Mouse (Mus musculus) forebrain, embryonic 10.5 days (tissue): ENCODE measurements at regions not wholly inside any gene's neighbourhood (a gene's known extent, or its start where the extent isn't known, plus 50 kb on each side); places are given as distances from the start of the nearest gene placed in this dataset.

ENCODE experiments used
- DNase-seq: peaks from one replicate; pipeline ENCODE4 v3.0.0-alpha.2; 2017; ENCODE audit warnings: low spot score; ENCODE audit errors: extremely low spot score
- H3K27ac ChIP-seq: fragments of 300-500 bp; sonication (generic); 2 replicates; pipeline ENCODE4 v1.5.1; 2016; ENCODE audit warnings: mild to moderate bottlenecking
- H3K27me3 ChIP-seq: fragments of 300-500 bp; sonication (generic); 2 replicates; pipeline ENCODE4 v1.6.1; 2016; ENCODE audit warnings: mild to moderate bottlenecking; ENCODE audit not compliant: poor library complexity, severe bottlenecking
- H3K36me3 ChIP-seq: fragments of 300-500 bp; sonication (generic); replicated peaks from 2 replicates; pipeline ENCODE4 v1.6.1; 2016; ENCODE audit warnings: mild to moderate bottlenecking, moderate library complexity
- H3K4me1 ChIP-seq: fragments of 300-500 bp; sonication (generic); 2 replicates; pipeline ENCODE4 v1.6.1; 2016
- H3K4me3 ChIP-seq: fragments of 300-500 bp; sonication (generic); 2 replicates; pipeline ENCODE4 v1.5.1; 2016; ENCODE audit warnings: mild to moderate bottlenecking, moderate library complexity
- H3K9me3 ChIP-seq: fragments of 300-500 bp; sonication (generic); 2 replicates; pipeline ENCODE4 v1.6.1; 2016; ENCODE audit warnings: mild to moderate bottlenecking, moderate library complexity
- WGBS: fragments of 180-500 bp; shearing (Covaris S2); methylation state at CpG from one replicate; pipeline ENCODE4 v1.1.7; 2016; 5-methylcytosine and 5-hydroxymethylcytosine counted together

GRCm38 (mm10) chr3:132510240-132510639 lies 119.4 kb upstream of the Gimd1 start:
- no peaks in the 10 kb centered on the region for H3K4me1 ChIP-seq
- no peaks in the 10 kb centered on the region for H3K27me3 ChIP-seq
- WGBS, result 27% methylated on average over 1 of the region's 1 CpGs
- H3K9me3 ChIP-seq, result no peaks in the 10 kb centered on the region
- H3K4me3 ChIP-seq, result no peak overlapping the region
- DNase-seq, result no peak
- H3K27ac ChIP-seq, result no peak overlapping the region
- H3K36me3 ChIP-seq, result no peaks in the 10 kb centered on the region

DNA sequence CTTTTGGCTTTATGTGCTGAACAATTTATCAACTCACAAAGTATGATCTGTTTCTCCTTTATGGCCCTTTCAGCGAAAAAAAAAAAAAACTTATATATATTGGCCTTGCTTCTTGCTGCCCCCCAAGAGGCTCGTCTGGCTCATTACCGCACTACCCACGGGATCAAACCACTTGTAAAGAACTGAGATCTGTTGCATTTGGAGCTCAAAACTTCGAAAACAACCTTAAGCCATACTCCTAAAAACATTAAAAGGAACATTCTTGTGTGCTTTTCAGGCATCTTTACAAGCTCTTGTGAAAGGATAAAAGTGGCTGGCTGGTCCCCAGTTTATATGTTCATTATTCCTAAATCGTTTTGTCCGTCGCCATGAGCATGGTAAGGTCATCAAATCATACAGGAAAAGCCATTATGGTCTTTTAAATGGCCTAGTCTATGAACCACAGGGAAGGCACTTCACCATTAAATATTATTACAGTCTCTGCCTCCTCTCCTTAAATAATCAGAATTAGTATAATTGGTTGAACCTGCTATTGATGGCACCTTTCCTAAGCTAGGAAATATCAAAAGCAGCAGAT lies 117.0 kb upstream of the Gimd1 start:
- WGBS, result 83% methylated on average over 8 of the region's 8 CpGs
- Histone ChIP-seq H3K27ac (no peak overlapping the region), H3K9me3 (no peaks in the 10 kb centered on the region)

DNA sequence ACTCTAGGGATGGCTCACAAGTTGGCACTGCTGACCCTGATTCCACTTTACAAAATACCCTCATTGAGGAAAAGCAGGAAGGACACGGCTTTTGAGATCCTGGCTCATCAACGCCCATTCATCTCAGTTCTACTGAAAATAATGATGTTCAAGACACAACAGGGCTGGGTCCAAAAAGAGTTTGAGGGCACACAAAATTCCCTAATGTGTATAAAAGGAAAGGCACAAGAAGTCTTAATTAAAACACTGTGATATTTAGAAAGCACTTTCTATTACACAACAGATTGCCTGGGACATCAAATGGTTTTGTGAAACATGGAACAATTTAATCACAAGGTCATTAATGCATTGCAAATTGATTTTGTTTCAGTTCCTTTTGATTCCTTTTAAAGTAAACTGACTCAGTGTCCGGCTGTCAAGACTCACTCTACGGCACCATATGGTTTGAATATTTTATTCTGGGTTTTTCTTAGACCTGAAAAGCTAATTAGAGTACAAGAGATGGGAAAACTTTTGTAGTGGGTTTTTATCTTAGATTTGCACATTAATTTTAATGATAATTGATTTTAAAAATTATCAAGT lies 96.2 kb upstream of the Gimd1 start:
- H3K4me3 ChIP-seq, result no peak overlapping the region
- DNase-seq, result no peak
- no peaks in the 10 kb centered on the region for H3K36me3 ChIP-seq
- H3K4me1 ChIP-seq, result no peaks in the 10 kb centered on the region
- WGBS, result 76% methylated on average over 4 of the region's 4 CpGs
- no peak overlapping the region for H3K27ac ChIP-seq
- H3K27me3 ChIP-seq, result no peaks in the 10 kb centered on the region
- H3K9me3 ChIP-seq, result no peaks in the 10 kb centered on the region

More for the DNA sequence above, 117.0 kb upstream of the Gimd1 start:
- Histone ChIP-seq H3K36me3 (no peaks in the 10 kb centered on the region), H3K4me3 (no peak overlapping the region), H3K4me1 (no peaks in the 10 kb centered on the region), H3K27me3 (no peaks in the 10 kb centered on the region)
- DNase-seq, result no peak

DNA sequence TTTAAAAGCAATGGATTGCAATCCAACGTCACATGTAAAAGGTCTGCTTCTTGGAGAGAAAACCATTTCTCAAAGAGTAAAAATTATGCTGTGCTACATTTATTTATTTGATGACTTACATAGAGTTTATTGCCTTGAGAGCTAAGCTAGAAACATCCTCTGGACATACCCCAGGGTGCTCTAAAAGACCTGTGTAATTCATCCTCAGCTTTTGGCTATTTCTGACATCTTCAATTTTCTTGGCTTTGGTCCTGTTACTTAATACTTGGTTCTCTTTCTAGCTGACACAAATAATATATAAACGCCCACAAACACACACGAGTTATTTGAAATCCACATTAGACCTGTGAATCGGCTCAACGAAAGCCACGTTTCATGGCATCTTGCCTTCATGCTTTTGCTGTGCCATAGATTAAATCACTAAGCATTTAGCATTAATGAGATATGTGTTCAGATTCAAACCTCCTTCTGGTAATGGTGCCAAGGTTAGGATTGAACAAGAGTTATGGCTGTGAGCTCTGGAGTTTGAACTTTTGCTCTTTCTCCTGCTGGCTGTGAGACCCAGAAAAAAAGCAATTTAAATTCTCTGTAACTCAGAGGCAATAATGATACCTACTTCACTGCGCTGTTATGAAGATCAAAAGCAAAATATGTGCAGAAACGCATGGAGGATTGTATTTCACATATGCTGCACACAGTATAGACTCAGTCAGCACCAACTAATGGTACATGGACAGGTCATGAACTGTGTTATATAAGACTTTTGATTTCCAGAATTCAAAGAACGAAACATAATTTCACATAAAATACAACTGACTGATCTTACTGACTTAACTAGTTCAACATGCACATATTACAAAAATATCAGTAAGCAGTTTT lies 89.6 kb upstream of the Gimd1 start:
- no peak overlapping the region for H3K27ac ChIP-seq
- 91% methylated on average over 9 of the region's 9 CpGs for WGBS
- no peaks in the 10 kb centered on the region for H3K9me3 ChIP-seq
- H3K4me1 ChIP-seq, result no peaks in the 10 kb centered on the region
- no peak for DNase-seq
- no peaks in the 10 kb centered on the region for H3K36me3 ChIP-seq
- no peaks in the 10 kb centered on the region for H3K27me3 ChIP-seq
- H3K4me3 ChIP-seq, result no peak overlapping the region

DNA sequence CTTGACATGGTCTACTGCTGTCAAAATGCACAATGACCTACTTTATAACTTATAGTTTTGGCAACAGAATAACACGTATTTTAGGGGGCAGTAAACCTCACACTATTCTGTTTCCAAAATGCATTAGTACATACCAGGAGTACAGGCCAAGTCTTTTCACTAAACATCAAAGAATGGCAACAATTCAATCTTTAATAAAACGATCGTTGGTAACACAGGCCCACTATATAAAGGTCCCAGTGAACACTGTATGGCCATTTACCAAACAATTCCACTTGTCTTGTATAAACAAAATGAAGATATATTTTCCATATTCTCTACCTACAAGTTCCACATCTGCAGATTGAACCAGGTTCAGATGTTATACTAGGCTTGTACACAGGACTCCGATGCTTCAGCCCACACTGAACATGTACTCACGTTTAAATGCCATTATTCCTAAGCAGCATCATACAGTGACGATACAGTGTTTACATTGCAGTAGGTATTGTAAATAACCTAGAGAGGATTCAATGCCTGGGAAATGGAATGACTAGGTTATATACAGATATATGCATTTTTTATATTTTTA lies 78.3 kb upstream of the Gimd1 start:
- Histone ChIP-seq H3K27me3 (no peaks in the 10 kb centered on the region), H3K4me3 (no peak overlapping the region), H3K4me1 (no peaks in the 10 kb centered on the region), H3K36me3 (no peaks in the 10 kb centered on the region), H3K27ac (no peak overlapping the region), H3K9me3 (no peaks in the 10 kb centered on the region)
- 91% methylated on average over 6 of the region's 6 CpGs for whole genome bisulfite sequencing
- no peak for DNase-seq

GRCm38 (mm10) chr3:132565755-132566154 lies 63.9 kb upstream of the Gimd1 start:
- DNase-seq, result no peak
- Histone ChIP-seq H3K9me3 (no peaks in the 10 kb centered on the region), H3K4me3 (no peak overlapping the region), H3K27ac (no peak overlapping the region), H3K4me1 (no peaks in the 10 kb centered on the region), H3K27me3 (no peaks in the 10 kb centered on the region), H3K36me3 (no peaks in the 10 kb centered on the region)
- WGBS, result 89% methylated on average over 2 of the region's 2 CpGs

DNA sequence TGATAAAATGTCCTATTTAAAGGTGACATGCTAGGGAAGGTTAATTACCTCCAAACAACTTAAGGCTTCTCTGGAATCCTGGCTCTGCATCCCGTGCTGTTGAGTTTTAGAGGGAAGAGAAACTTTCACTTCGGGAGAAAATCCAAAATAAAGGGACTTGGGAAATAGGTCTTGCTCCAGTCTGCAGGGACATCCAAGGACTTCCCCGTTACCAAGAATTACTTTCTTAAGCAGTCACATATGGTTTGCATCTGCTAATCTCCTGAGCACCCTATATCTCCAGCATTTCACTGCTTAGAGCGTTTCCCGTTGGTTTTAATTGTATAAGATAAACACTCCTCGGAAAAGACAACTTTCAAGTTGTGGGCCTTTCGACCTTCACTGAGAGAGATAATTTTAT lies 63.3 kb upstream of the Gimd1 start:
- Histone ChIP-seq H3K4me1 (no peaks in the 10 kb centered on the region), H3K4me3 (no peak overlapping the region), H3K27me3 (no peaks in the 10 kb centered on the region), H3K36me3 (no peaks in the 10 kb centered on the region), H3K9me3 (no peaks in the 10 kb centered on the region), H3K27ac (no peak overlapping the region)
- no peak for DNase-seq
- 70% methylated on average over 7 of the region's 7 CpGs for WGBS
